Mouse (Mus musculus) neutrophil, adult 59 days (primary cell): ENCODE results near the gene Mybbp1a. TPM values are rescaled to one million over a fixed set of nuclear protein-coding genes. Genes with fewer than 3 reads are reported as not detected.

Experiments
- total RNA-seq, 2 experiments: library from RNA; stranded (reverse); gene quantifications; 1 replicate in 1 of 2; 2 replicates in 1 of 2; pipeline ENCODE4 v1.2.4; 2023

Mybbp1a gene
- 10 to 100 TPM; 34.2 to 42.5 TPM for total RNA-seq

DNA sequence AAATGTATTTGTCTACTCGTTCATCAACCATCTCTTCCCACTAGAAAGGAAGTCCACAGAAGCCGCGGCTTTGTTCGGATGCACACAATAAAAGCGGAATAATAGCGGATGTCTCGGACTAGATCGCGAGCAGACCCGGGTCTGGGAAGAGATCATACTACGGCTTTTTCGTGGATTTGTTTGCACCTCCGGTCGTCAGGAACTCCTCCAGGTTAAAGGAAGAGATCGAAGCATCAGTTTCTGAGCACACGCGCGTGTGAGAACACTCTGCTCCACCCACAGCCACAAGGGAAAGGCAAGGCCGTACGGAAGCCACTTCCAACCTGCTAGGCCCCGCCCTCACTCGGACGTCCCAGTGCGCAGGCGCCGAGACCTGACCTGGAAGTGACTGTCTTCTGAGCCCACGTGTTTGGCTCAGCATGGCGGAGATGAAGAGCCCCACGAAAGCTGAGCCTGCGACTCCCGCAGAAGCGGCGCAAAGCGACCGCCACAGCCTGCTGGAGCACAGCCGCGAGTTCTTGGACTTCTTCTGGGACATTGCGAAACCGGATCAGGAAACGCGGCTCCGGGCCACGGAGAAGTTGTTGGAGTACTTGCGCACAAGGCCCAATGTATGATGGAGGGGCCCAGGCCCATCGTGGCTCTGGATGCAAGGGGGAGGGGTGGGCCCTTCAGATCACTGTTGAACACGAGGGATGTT, at the start of gene Mybbp1a:
Mybbp1a (plus strand) TSS at position 391 of the 700 bp plus-strand sequence.

DNA sequence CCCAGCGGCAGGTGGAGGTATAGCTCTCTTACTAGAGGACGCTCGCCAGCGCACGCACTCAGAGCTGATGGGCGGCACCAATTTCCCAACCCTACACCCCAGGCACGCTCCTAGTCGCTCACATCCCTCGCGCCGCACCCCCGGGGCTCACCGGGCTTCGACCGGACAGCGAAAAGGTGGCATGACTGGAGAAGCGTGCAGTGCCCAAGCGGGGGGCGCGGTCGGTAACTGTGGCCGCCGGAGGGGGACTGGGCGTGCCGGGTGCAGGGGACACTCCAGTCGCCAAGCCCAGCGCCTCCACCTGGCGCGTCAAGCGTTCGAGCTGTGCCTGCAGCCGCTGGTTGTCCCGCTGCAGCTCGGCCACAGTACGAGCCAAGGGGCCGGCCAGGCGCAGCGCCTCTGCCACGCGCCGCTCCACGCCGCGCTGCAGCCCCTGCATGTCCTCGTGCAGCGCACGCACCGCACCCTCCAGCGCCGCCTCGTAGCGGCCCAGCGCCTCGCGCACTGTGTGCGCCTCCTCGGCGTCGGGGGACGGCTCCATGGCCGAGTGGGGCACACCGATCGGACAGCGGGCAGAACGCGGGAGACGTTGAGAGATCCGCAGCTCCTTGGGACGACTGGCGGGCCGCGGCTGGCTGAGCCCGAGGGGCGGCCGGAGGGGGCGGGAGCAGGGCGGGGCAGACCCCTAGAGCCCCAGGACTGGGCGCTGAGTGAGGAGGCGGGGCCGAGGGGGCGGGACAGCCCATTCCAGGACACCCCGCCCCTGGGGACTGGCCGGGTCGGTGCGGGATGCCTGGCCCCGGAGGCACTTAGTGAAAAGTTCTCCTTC, 29.8 kb upstream of the Mybbp1a start, which contains the start of gene Smtnl2:
Smtnl2 (minus strand) TSS at position 621 of the 829 bp plus-strand sequence.

DNA sequence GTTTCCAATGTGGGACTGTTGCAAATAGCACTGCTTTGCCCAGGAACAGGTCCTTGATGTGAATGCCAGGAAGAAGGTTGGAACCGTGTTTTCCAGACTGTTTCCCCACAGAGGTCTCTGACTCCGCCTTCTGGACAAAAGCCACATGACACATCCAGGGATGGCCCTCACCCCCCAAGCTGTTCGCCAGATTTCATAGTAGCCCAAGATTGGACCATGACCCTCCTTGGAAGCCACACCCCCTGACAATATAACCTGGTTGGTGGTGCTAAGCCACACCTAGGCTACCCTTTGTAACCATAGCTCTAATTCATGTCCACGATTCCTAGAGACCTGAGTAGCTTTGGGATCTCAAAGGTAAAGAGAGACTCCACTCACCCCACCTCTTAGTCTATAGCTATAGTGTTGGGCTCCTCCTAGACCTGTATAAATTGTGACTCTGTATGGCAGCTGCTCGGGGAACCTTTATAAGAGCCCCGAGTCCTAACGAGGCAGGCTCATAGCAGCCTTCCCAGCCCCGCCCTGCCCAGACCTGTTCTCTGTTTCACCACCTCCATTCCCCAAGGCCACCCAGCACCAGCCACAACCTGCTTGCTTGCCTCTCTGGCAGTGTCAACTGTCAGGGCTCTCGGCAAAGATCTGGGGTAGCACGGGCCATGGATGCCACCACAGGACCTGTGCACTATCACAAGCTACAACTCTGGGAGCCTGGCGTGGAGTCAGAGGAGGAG, 6.0 kb upstream of the Mybbp1a start, which contains the start of gene Ggt6:
Ggt6 (plus strand) TSS at position 564 of the 731 bp plus-strand sequence.

DNA sequence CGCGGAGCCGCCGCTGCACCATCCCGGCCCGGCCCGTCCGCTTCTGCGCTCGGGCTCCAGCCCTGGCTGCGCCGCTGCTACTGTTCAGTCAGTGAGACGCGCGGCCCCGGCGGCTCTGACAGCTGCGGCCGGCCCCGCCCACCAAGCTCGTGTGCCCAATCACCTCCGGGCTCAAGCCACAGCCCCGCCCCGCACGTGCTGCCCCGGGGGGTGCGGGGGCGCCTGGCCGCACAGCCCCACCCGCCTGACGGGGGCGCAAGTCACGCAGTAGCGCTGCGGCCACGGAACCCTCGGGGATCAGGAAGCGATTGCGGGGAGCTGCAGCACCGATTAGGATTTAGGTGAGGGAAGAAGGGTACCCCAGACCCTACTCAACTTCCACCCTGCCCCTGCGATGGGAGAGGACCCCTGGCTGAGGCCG, 48.7 kb downstream of the Mybbp1a start, which contains the start of gene Spns2:
Spns2 (minus strand) TSS at position 24 of the 421 bp plus-strand sequence.

Other genes with a start within 250 kb of the Mybbp1a start
- under 1 TPM; 0.53 to 0.62 TPM for gene Gm43951, start 234.5 kb upstream of the Mybbp1a start, total RNA-seq
- gene 4933427D14Rik, start 233.9 kb upstream of the Mybbp1a start, total RNA-seq, result 10 to 100 TPM in 1 of 2 experiments, 1 to 10 TPM in 1; 8.8 to 10.5 TPM
- gene Txndc17, start 233.8 kb upstream of the Mybbp1a start, total RNA-seq, result 10 to 100 TPM; 47.9 to 49.6 TPM
- 10 to 100 TPM; 27.1 to 28.2 TPM for gene Med31, start 225.8 kb upstream of the Mybbp1a start, total RNA-seq
- 1 to 10 TPM; 1.4 to 1.6 TPM for gene Slc13a5, start 174.1 kb upstream of the Mybbp1a start, total RNA-seq
- gene Xaf1, start 139.7 kb upstream of the Mybbp1a start, total RNA-seq, result 10 to 100 TPM; 12.2 to 15.3 TPM
- not detected for gene Fbxo39, start 126.9 kb upstream of the Mybbp1a start, total RNA-seq
- not detected for gene Tekt1, start 78.9 kb upstream of the Mybbp1a start, total RNA-seq
- gene Smtnl2, start 29.6 kb upstream of the Mybbp1a start, total RNA-seq, result under 1 TPM; 0.33 to 0.37 TPM
- gene Ggt6, start 5.8 kb upstream of the Mybbp1a start, total RNA-seq, result not detected
- 1 to 10 TPM; 1.2 to 1.3 TPM for gene Spns2, start 48.5 kb downstream of the Mybbp1a start, total RNA-seq
- 10 to 100 TPM in 1 of 2 experiments, 1 to 10 TPM in 1; 8.7 to 10.8 TPM for gene Spns3, start 109.2 kb downstream of the Mybbp1a start, total RNA-seq
- gene Ube2g1, start 165.9 kb downstream of the Mybbp1a start, total RNA-seq, result 10 to 100 TPM; 19.6 to 19.9 TPM
- 10 to 100 TPM; 63.0 to 78.8 TPM for gene Ankfy1, start 248.7 kb downstream of the Mybbp1a start, total RNA-seq